Mouse (Mus musculus): ENCODE data around the gene Comp. TPM values are rescaled to one million over a fixed set of nuclear protein-coding genes. Genes with fewer than 3 reads are reported as not detected.

Comp gene
- total RNA-seq, 1 experiment, result 1.2 TPM

GRCm38 (mm10) chr8:70354004-70354403 lies 19.4 kb upstream of the Comp start:
- TF ChIP-seq ZNF384 (IDR thresholded peaks at IDR 0.05; ENCODE audit: low read depth, low read length) (no peak), CHD2 (IDR thresholded peaks at IDR 0.05; ENCODE audit: low read depth, low read length) (no peak), HCFC1 (IDR thresholded peaks at IDR 0.05; ENCODE audit: borderline replicate concordance, insufficient read depth, low read length) (no peak), MAFK (IDR thresholded peaks at IDR 0.05; ENCODE audit: insufficient read depth, low read depth, low read length) (no peak), ZC3H11A (IDR thresholded peaks at IDR 0.05; ENCODE audit: borderline replicate concordance, low read depth, low read length) (no peak)
- DNase-seq (ENCODE audit: low read depth, low spot score), result no peak
- peak overlapping the region; percentile 72; the same call in 1 of the 2 replicates for H3K9ac ChIP-seq (ENCODE audit: insufficient read depth, low read depth, low read length, poor library complexity, severe bottlenecking)
- H3K4me1 ChIP-seq (ENCODE audit: control insufficient read depth in 2 of 2, insufficient read depth in 2 of 2, low read length in 2 of 2, poor library complexity in 1 of 2), result peaks cover 12 to 28% of the 10 kb centered on the region in 2 experiments
- peaks cover 18% of the 10 kb centered on the region; the same call in 1 of the 2 replicates for H3K36me3 ChIP-seq (ENCODE audit: control insufficient read depth, insufficient read depth, low read length, poor library complexity, severe bottlenecking)
- H3K27ac ChIP-seq (ENCODE audit: insufficient read depth, low read depth, low read length, poor library complexity, severe bottlenecking), result peak overlapping the region; percentile 34
- H3K4me3 ChIP-seq (ENCODE audit: insufficient read depth in 1 of 2, low read depth in 1 of 2, low read length in 2 of 2, poor library complexity in 1 of 2, severe bottlenecking in 1 of 2), result peak overlapping the region; percentile 51 to 55
- in situ Hi-C loops (cut with MboI; ENCODE audit: low sequenced_read_pairs in 2 of 2, unreplicated experiment in 2 of 2), result no loop called here
- no peaks in the 10 kb centered on the region for H3K9me3 ChIP-seq (ENCODE audit: control insufficient read depth, insufficient read depth, low read depth, low read length)

- H3K9ac ChIP-seq (ENCODE audit: insufficient read depth, low read depth, low read length, poor library complexity, severe bottlenecking), result no peak overlapping the region
- in situ Hi-C loops (cut with MboI; ENCODE audit: low sequenced_read_pairs in 2 of 2, unreplicated experiment in 2 of 2), result no loop called here
- no peak overlapping the region for H3K4me3 ChIP-seq (ENCODE audit: insufficient read depth in 1 of 2, low read depth in 1 of 2, low read length in 2 of 2, poor library complexity in 1 of 2, severe bottlenecking in 1 of 2)
- TF ChIP-seq ZC3H11A (IDR thresholded peaks at IDR 0.05; ENCODE audit: borderline replicate concordance, low read depth, low read length), result no peak
- H3K36me3 ChIP-seq (ENCODE audit: control insufficient read depth, insufficient read depth, low read length, poor library complexity, severe bottlenecking), result peaks cover 1% of the 10 kb centered on the region; the same call in 1 of the 2 replicates
- DNase-seq (ENCODE audit: low read depth, low spot score), result no peak
- H3K4me1 ChIP-seq (ENCODE audit: control insufficient read depth in 2 of 2, insufficient read depth in 2 of 2, low read length in 2 of 2, poor library complexity in 1 of 2), result peaks cover 12 to 15% of the 10 kb centered on the region in 2 experiments
- no peak overlapping the region; the same call in 1 of the 2 replicates for H3K27ac ChIP-seq (ENCODE audit: insufficient read depth, low read depth, low read length, poor library complexity, severe bottlenecking)
- H3K9me3 ChIP-seq (ENCODE audit: control insufficient read depth, insufficient read depth, low read depth, low read length), result no peaks in the 10 kb centered on the region
These were observed 17.2 kb upstream of the Comp start for GRCm38 (mm10) chr8:70356111-70356510.

- no peak overlapping the region for H3K9ac ChIP-seq (ENCODE audit: insufficient read depth, low read depth, low read length, poor library complexity, severe bottlenecking)
- no peak overlapping the region for H3K27ac ChIP-seq (ENCODE audit: insufficient read depth, low read depth, low read length, poor library complexity, severe bottlenecking)
- H3K4me3 ChIP-seq (ENCODE audit: insufficient read depth in 1 of 2, low read depth in 1 of 2, low read length in 2 of 2, poor library complexity in 1 of 2, severe bottlenecking in 1 of 2), result no peak overlapping the region
- H3K4me1 ChIP-seq (ENCODE audit: control insufficient read depth in 2 of 2, insufficient read depth in 2 of 2, low read length in 2 of 2, poor library complexity in 1 of 2), result peaks cover 7 to 9% of the 10 kb centered on the region in 2 experiments
- H3K9me3 ChIP-seq (ENCODE audit: control insufficient read depth, insufficient read depth, low read depth, low read length), result no peaks in the 10 kb centered on the region
- H3K36me3 ChIP-seq (ENCODE audit: control insufficient read depth, insufficient read depth, low read length, poor library complexity, severe bottlenecking), result no peaks in the 10 kb centered on the region
- in situ Hi-C loops (cut with MboI; ENCODE audit: low sequenced_read_pairs in 2 of 2, unreplicated experiment in 2 of 2), result no loop called here
- TF ChIP-seq ZNF384 (IDR thresholded peaks at IDR 0.05; ENCODE audit: low read depth, low read length), result no peak
- no peak for TF ChIP-seq CHD2 (IDR thresholded peaks at IDR 0.05; ENCODE audit: low read depth, low read length)
- no peak for TF ChIP-seq MAFK (IDR thresholded peaks at IDR 0.05; ENCODE audit: insufficient read depth, low read depth, low read length)
- TF ChIP-seq HCFC1 (IDR thresholded peaks at IDR 0.05; ENCODE audit: borderline replicate concordance, insufficient read depth, low read length), result no peak
- TF ChIP-seq ZC3H11A (IDR thresholded peaks at IDR 0.05; ENCODE audit: borderline replicate concordance, low read depth, low read length), result no peak
- no peak for DNase-seq (ENCODE audit: low read depth, low spot score)
These were observed 13.9 kb upstream of the Comp start for GRCm38 (mm10) chr8:70359411-70359810.

GRCm38 (mm10) chr8:70360769-70361168 lies 12.6 kb upstream of the Comp start:
- Histone ChIP-seq H3K4me3 (ENCODE audit: insufficient read depth in 1 of 2, low read depth in 1 of 2, low read length in 2 of 2, poor library complexity in 1 of 2, severe bottlenecking in 1 of 2) (no peak overlapping the region), H3K27ac (ENCODE audit: insufficient read depth, low read depth, low read length, poor library complexity, severe bottlenecking) (no peak overlapping the region), H3K9ac (ENCODE audit: insufficient read depth, low read depth, low read length, poor library complexity, severe bottlenecking) (no peak overlapping the region), H3K36me3 (ENCODE audit: control insufficient read depth, insufficient read depth, low read length, poor library complexity, severe bottlenecking) (no peaks in the 10 kb centered on the region), H3K4me1 (ENCODE audit: control insufficient read depth in 2 of 2, insufficient read depth in 2 of 2, low read length in 2 of 2, poor library complexity in 1 of 2) (peaks cover 5 to 7% of the 10 kb centered on the region in 2 experiments), H3K9me3 (ENCODE audit: control insufficient read depth, insufficient read depth, low read depth, low read length) (no peaks in the 10 kb centered on the region)
- in situ Hi-C loops (cut with MboI; ENCODE audit: low sequenced_read_pairs in 2 of 2, unreplicated experiment in 2 of 2), result no loop called here
- TF ChIP-seq ZNF384 (IDR thresholded peaks at IDR 0.05; ENCODE audit: low read depth, low read length) (peak; percentile 79), MAFK (IDR thresholded peaks at IDR 0.05; ENCODE audit: insufficient read depth, low read depth, low read length) (no peak)
- DNase-seq (ENCODE audit: low read depth, low spot score), result peak; percentile 68

GRCm38 (mm10) chr8:70361484-70362032 lies 11.8 kb upstream of the Comp start:
- Histone ChIP-seq H3K9ac (ENCODE audit: insufficient read depth, low read depth, low read length, poor library complexity, severe bottlenecking) (no peak overlapping the region), H3K27ac (ENCODE audit: insufficient read depth, low read depth, low read length, poor library complexity, severe bottlenecking) (no peak overlapping the region), H3K4me1 (ENCODE audit: control insufficient read depth in 2 of 2, insufficient read depth in 2 of 2, low read length in 2 of 2, poor library complexity in 1 of 2) (peaks cover under 1 to 7% of the 10 kb centered on the region in 2 experiments), H3K9me3 (ENCODE audit: control insufficient read depth, insufficient read depth, low read depth, low read length) (no peaks in the 10 kb centered on the region), H3K36me3 (ENCODE audit: control insufficient read depth, insufficient read depth, low read length, poor library complexity, severe bottlenecking) (no peaks in the 10 kb centered on the region), H3K4me3 (ENCODE audit: insufficient read depth in 1 of 2, low read depth in 1 of 2, low read length in 2 of 2, poor library complexity in 1 of 2, severe bottlenecking in 1 of 2) (0 out of 4 replicates have a peak overlapping the region, but pooled peaks of 1 of the 2 experiments have one; percentile 21)
- TF ChIP-seq ZNF384 (IDR thresholded peaks at IDR 0.05; ENCODE audit: low read depth, low read length) (no peak), ZC3H11A (IDR thresholded peaks at IDR 0.05; ENCODE audit: borderline replicate concordance, low read depth, low read length) (no peak), MAFK (IDR thresholded peaks at IDR 0.05; ENCODE audit: insufficient read depth, low read depth, low read length) (no peak), HCFC1 (IDR thresholded peaks at IDR 0.05; ENCODE audit: borderline replicate concordance, insufficient read depth, low read length) (no peak), CHD2 (IDR thresholded peaks at IDR 0.05; ENCODE audit: low read depth, low read length) (no peak)
- in situ Hi-C loops (cut with MboI; ENCODE audit: low sequenced_read_pairs in 2 of 2, unreplicated experiment in 2 of 2), result no loop called here
- no peak for DNase-seq (ENCODE audit: low read depth, low spot score)
